Mouse (Mus musculus) liver, embryonic 14.5 days (tissue): ENCODE measurements around the gene Ppp1r16b. TPM values are rescaled to one million over a fixed set of nuclear protein-coding genes. Genes with fewer than 3 reads are reported as not detected.

Experiments
- ATAC-seq: fragments of 200-750 bp; cut with Nextera tagmentation; 2 replicates; pipeline ENCODE4 v1.8.0; 2017; ENCODE audit warnings: moderate number of reproducible peaks, mild to moderate bottlenecking, moderate library complexity; ENCODE audit not compliant: insufficient read depth
- DNase-seq, 3 experiments: peaks; one replicate each; pipeline ENCODE4 v3.0.0-alpha.2; 2012 to 2013; ENCODE audit warnings: low read depth in 3 of 3, low spot score in 3 of 3
- H3K27ac ChIP-seq: fragments of 300-500 bp; sonication (generic); 2 replicates; pipeline ENCODE4 v1.5.1; 2014; ENCODE audit warnings: moderate library complexity, mild to moderate bottlenecking, control low read depth, inconsistent platforms
- H3K27me3 ChIP-seq: fragments of 300-500 bp; sonication (generic); 2 replicates; pipeline ENCODE4 v1.6.1; 2014; ENCODE audit warnings: mild to moderate bottlenecking, low read length, moderate library complexity; ENCODE audit not compliant: control insufficient read depth, insufficient read depth
- H3K36me3 ChIP-seq: fragments of 300-500 bp; sonication (generic); replicated peaks from 2 replicates; pipeline ENCODE4 v1.6.1; 2014; ENCODE audit warnings: low read depth; ENCODE audit not compliant: control insufficient read depth, insufficient read depth
- H3K4me1 ChIP-seq, 2 experiments: fragments of 200-500 bp in 1 of 2; fragments of 300-500 bp in 1 of 2; sonication (generic) in 1 of 2; replicated peaks; 2 replicates each; pipeline ENCODE4 v1.6.1; 2012 to 2014; ENCODE audit warnings: antibody characterized with exemption in 1 of 2, inconsistent platforms in 1 of 2, low read length in 1 of 2; ENCODE audit not compliant: control insufficient read depth in 2 of 2, insufficient read depth in 2 of 2
- H3K4me2 ChIP-seq: fragments of 300-500 bp; sonication (generic); 2 replicates; pipeline ENCODE4 v1.6.1; 2014; ENCODE audit warnings: low read depth, mild to moderate bottlenecking, control low read depth, moderate library complexity
- H3K4me3 ChIP-seq, 2 experiments: fragments of 200-500 bp in 1 of 2; fragments of 300-500 bp in 1 of 2; sonication (generic) in 1 of 2; 2 replicates each; pipeline ENCODE4 v1.5.1; 2012 to 2014; ENCODE audit warnings: low read depth in 2 of 2, low read length in 2 of 2, mild to moderate bottlenecking in 2 of 2, control low read depth in 1 of 2, inconsistent platforms in 1 of 2, moderate library complexity in 1 of 2; ENCODE audit not compliant: insufficient read depth in 1 of 2
- H3K9ac ChIP-seq: fragments of 300-500 bp; sonication (generic); replicated peaks from 2 replicates; pipeline ENCODE4 v1.6.1; 2014; ENCODE audit warnings: mild to moderate bottlenecking, control low read depth, moderate library complexity
- H3K9me3 ChIP-seq: fragments of 300-500 bp; sonication (generic); 2 replicates; pipeline ENCODE4 v1.6.1; 2016; ENCODE audit warnings: low read length, mixed read lengths; ENCODE audit not compliant: control insufficient read depth
- CTCF ChIP-seq: IDR thresholded peaks from 2 replicates; pipeline ENCODE4 v1.5.1; 2016; ENCODE audit warnings: antibody characterized with exemption, low read depth, control low read depth
- EP300 ChIP-seq: IDR thresholded peaks from 2 replicates; pipeline ENCODE4 v1.6.1; 2016; ENCODE audit warnings: antibody characterized with exemption, low read depth
- WGBS: fragments of 180-500 bp; shearing (Covaris S2); extraction: QIAGEN DNeasy Blood & Tissue Kit; methylation state at CpG from one replicate; pipeline ENCODE4 v1.1.7; 2014; ENCODE audit not compliant: insufficient replicate concordance; 5-methylcytosine and 5-hydroxymethylcytosine counted together
- polyA plus RNA-seq, 2 experiments: library from polyadenylated mRNA; depleted of rRNA in 1 of 2; stranded (reverse) in 1 of 2; unstranded in 1 of 2; fragments of >200 nt; fragmentation: Nextera tagmentation in 1 of 2; extraction: Ambion mirVana in 1 of 2; gene quantifications; 2 replicates each; pipeline versions ENCODE4 v1.2.1 to v1.2.3; 2012 to 2014

Gene Ppp1r16b
- polyA plus RNA-seq, 2 experiments, result 0.30 to 0.74 TPM

DNA sequence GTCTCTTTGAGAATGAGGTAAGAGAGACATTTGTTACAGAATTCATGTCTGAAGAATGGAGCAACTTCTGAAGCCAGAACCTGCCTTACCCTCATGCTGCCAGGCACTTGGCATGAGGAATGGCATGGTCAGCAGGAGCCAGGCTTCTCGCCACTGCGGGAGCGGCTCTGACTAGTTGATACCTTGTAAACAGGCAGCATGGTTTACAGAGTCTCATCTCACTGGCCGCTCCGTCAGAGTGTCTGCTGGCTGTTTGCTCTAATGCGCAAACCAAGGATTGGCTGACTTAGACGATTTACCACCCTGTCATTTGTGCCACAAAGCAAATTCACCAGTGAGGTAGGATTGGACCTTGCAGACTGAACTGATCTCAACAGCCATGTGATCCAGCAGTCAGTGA lies 115.9 kb downstream of the Ppp1r16b start:
- H3K27me3 ChIP-seq, result no peaks in the 10 kb centered on the region
- H3K9me3 ChIP-seq, result no peaks in the 10 kb centered on the region
- H3K36me3 ChIP-seq, result peaks cover 65% of the 10 kb centered on the region
- H3K4me2 ChIP-seq, result no peak overlapping the region
- H3K4me1 ChIP-seq, result peaks cover 0 to 10% of the 10 kb centered on the region in 2 experiments; a peak in 1 of 4 replicates
- WGBS, result 93% methylated on average over 7 of the region's 7 CpGs
- TF ChIP-seq CTCF (no peak), EP300 (no peak)
- H3K27ac ChIP-seq, result no peak overlapping the region
- DNase-seq, result no peak
- ATAC-seq, result no peak
- H3K9ac ChIP-seq, result no peak overlapping the region
- H3K4me3 ChIP-seq, result no peak overlapping the region

GRCm38 (mm10) chr2:158786927-158787795 lies 122.0 kb downstream of the Ppp1r16b start:
- H3K4me1 ChIP-seq, result no peaks in the 10 kb centered on the region
- 81% methylated on average over 14 of the region's 14 CpGs for WGBS
- no peak overlapping the region for H3K4me3 ChIP-seq
- no peak overlapping the region for H3K9ac ChIP-seq
- no peak overlapping the region for H3K27ac ChIP-seq
- H3K27me3 ChIP-seq, result no peaks in the 10 kb centered on the region
- TF ChIP-seq EP300 (no peak), CTCF (no peak)
- DNase-seq (no peak), ATAC-seq (no peak)
- H3K36me3 ChIP-seq, result peaks cover 39% of the 10 kb centered on the region
- H3K4me2 ChIP-seq, result no peak overlapping the region
- H3K9me3 ChIP-seq, result no peaks in the 10 kb centered on the region

DNA sequence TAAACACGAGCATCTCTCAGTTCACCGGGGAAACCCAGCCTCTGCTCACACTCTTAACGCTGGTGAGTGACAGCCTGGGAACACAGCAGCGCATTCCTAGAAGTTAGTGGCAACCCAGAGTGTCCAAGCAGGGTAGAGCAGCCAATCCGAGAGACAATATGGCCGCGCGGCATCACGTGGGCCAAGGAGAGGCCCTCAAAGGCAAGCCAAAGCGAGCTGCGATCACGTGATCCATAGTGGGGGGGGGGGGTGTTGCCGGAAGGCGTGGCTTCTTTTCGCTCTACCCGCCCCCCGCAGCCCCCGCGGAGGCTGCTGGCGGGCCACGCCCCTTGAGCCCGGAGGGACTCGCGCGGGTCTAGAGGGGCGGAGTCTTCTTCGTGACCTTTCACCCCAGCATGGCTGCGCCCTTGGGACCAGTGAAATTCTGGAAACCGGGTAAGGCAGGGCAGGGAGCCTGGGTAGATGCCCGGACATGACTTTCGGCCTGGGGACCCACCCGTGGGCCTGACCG lies 129.4 kb downstream of the Ppp1r16b start, which contains the start of gene Dhx35:
Gene Dhx35 (plus strand): TSS at position 314 of the 511 bp plus-strand sequence.
- H3K4me1 ChIP-seq, result peaks cover 12 to 14% of the 10 kb centered on the region in 2 experiments
- H3K9me3 ChIP-seq, result no peaks in the 10 kb centered on the region
- no peaks in the 10 kb centered on the region for H3K27me3 ChIP-seq
- WGBS, result under 1% methylated on average over 33 of the region's 33 CpGs
- H3K36me3 ChIP-seq, result no peaks in the 10 kb centered on the region
- H3K4me3 ChIP-seq, result peak within 1 kb of the TSS; percentile 87 to 92
- peak within 1 kb of the TSS; percentile 85 for H3K27ac ChIP-seq
- TF ChIP-seq CTCF (no peak), EP300 (no peak)
- peak within 1 kb of the TSS; percentile 81 for H3K9ac ChIP-seq
- peak within 1 kb of the TSS; percentile 95 for H3K4me2 ChIP-seq
- ATAC-seq (peak; percentile 97), DNase-seq (peak; percentile 92 to 94 (median 92))

DNA sequence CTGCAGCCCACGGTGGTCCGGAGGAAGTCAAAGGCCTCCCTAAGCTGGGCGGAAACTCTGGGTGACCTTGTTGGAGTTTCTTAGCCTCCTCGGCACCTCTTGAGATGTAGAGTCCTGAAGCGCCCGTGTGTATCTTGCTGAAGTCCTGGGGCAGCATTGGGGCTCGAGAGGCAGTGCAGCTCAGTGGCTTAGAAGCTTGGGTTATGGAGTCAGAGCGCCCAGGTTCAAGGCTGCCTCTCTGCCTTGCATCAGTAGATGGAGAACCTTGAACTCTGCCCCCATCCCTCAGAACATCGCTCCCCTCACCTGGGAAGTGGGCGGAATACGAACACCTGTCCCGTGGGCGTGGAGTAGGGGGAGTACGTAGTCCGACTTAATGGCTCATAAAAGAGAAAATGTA lies 129.8 kb downstream of the Ppp1r16b start:
- TF ChIP-seq CTCF (no peak), EP300 (no peak)
- no peaks in the 10 kb centered on the region for H3K9me3 ChIP-seq
- peak in 1 of 3 experiments; percentile 11 for DNase-seq
- ATAC-seq, result no peak
- peak overlapping the region; percentile 81 for H3K9ac ChIP-seq
- peak overlapping the region; percentile 95 for H3K4me2 ChIP-seq
- no peaks in the 10 kb centered on the region for H3K36me3 ChIP-seq
- 12% methylated on average over 15 of the region's 15 CpGs for WGBS
- peaks cover 12 to 14% of the 10 kb centered on the region in 2 experiments for H3K4me1 ChIP-seq
- no peaks in the 10 kb centered on the region for H3K27me3 ChIP-seq
- peak overlapping the region; percentile 87 to 92 for H3K4me3 ChIP-seq
- H3K27ac ChIP-seq, result peak overlapping the region; percentile 52

- no peak for TF ChIP-seq CTCF
- no peak for TF ChIP-seq EP300
- Histone ChIP-seq H3K4me3 (0 out of 4 replicates have a peak overlapping the region, but pooled peaks of 1 of the 2 experiments have one; percentile 92), H3K9me3 (no peaks in the 10 kb centered on the region), H3K36me3 (no peaks in the 10 kb centered on the region), H3K4me2 (no peak overlapping the region; the same call in 1 of the 2 replicates), H3K4me1 (peaks cover 12 to 14% of the 10 kb centered on the region in 2 experiments), H3K9ac (no peak overlapping the region), H3K27ac (no peak overlapping the region), H3K27me3 (no peaks in the 10 kb centered on the region)
- ATAC-seq (no peak), DNase-seq (no peak)
- WGBS, result 64% methylated on average over 2 of the region's 2 CpGs
Measured at GRCm38 (mm10) chr2:158795875-158796274, 130.7 kb downstream of the Ppp1r16b start.
